Mouse (Mus musculus): ENCODE results near the gene Osr1. TPM values are rescaled to one million over a fixed set of nuclear protein-coding genes. Genes with fewer than 3 reads are reported as not detected.

The Osr1 gene
- total and polyA plus RNA-seq, 3 experiments: not detected

DNA sequence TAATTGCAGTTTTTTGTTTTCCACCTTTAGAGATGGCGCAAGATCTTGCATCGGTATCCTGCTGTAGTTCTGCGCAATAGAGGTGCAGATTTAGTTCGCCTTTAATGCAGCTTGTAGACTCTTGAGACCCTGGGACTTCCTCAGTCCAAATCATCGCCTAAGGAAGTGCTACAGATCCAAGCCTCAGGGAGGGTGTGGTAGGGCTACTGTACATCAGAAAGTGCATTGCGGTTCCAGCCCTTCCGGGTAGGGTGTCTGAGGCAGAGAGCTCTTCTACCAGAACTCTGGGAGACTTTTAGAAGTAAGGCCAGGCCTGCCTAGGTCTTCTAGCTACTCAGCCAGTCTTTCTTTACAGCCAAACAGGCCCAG lies 15.2 kb downstream of the Osr1 start:
- no peak overlapping the region for H3K27ac ChIP-seq (ENCODE audit: insufficient read depth, low read depth)
- no peak overlapping the region for H3K4me2 ChIP-seq (ENCODE audit: insufficient read depth, low read depth, poor library complexity, severe bottlenecking)
- in situ Hi-C loops (cut with MboI; ENCODE audit: low pct_ligation_motif_present, low pct_unique_long_range_greater_than_20kb, low sequenced_read_pairs) (no loop called here), dilution Hi-C loops (cut with MboI; ENCODE audit: extremely low pct_ligation_motif_present, extremely low pct_unique_long_range_greater_than_20kb, low sequenced_read_pairs) (no loop called here)
- no peaks in the 10 kb centered on the region for H3K4me1 ChIP-seq (ENCODE audit: control insufficient read depth in 1 of 2, insufficient read depth in 2 of 2)
- no peaks in the 10 kb centered on the region for H3K79me2 ChIP-seq (replicated peaks; ENCODE audit: control insufficient read depth, extremely low read depth, insufficient read depth, poor library complexity, severe bottlenecking)
- H3K9me3 ChIP-seq (replicated peaks; ENCODE audit: low read length): no peaks in the 10 kb centered on the region
- H3K4me3 ChIP-seq (replicated peaks in 1 of 3; ENCODE audit: low read depth in 2 of 3, low read length in 2 of 3, poor library complexity in 1 of 3): no peak overlapping the region
- no peak for DNase-seq (ENCODE audit: extremely low read depth)
- no peaks in the 10 kb centered on the region for H3K27me3 ChIP-seq (replicated peaks)
- H3K36me3 ChIP-seq (replicated peaks in 1 of 2; ENCODE audit: control insufficient read depth in 1 of 2, insufficient read depth in 1 of 2, low read length in 1 of 2): no peaks in the 10 kb centered on the region
- TF ChIP-seq USF2 (conservative IDR thresholded peaks at IDR 0.05; ENCODE audit: low read depth, low read length) (no peak), RAD21 (IDR thresholded peaks at IDR 0.05; ENCODE audit: low read depth, low read length) (no peak), KAT2A (IDR thresholded peaks at IDR 0.05; ENCODE audit: insufficient replicate concordance, low read length) (no peak), JUN (IDR thresholded peaks at IDR 0.05; ENCODE audit: insufficient read depth, low read depth, low read length) (no peak), ZMIZ1 (IDR thresholded peaks at IDR 0.05; ENCODE audit: low read depth, low read length) (no peak), CTCF (conservative IDR thresholded peaks at IDR 0.05 in 1 of 2, IDR thresholded peaks at IDR 0.05 in 1 of 2; ENCODE audit: low read depth in 2 of 2, low read length in 2 of 2) (no peak), NRF1 (IDR thresholded peaks at IDR 0.05; ENCODE audit: low read depth, low read length) (no peak), UBTF (IDR thresholded peaks at IDR 0.05; ENCODE audit: low read depth, low read length) (no peak), POLR2AphosphoS2 (IDR thresholded peaks at IDR 0.05; ENCODE audit: low read depth, low read length) (no peak), E2F4 (IDR thresholded peaks at IDR 0.05; ENCODE audit: insufficient replicate concordance, low read depth, low read length) (no peak), RCOR1 (conservative IDR thresholded peaks at IDR 0.05; ENCODE audit: low read depth, low read length) (no peak), CHD2 (IDR thresholded peaks at IDR 0.05; ENCODE audit: low read length) (no peak), MXI1 (IDR thresholded peaks at IDR 0.05; ENCODE audit: low read depth, low read length) (no peak), TBP (conservative IDR thresholded peaks at IDR 0.05; ENCODE audit: low read depth, low read length) (no peak), BHLHE40 (IDR thresholded peaks at IDR 0.05; ENCODE audit: low read depth, low read length) (no peak)
- H3K9ac ChIP-seq (ENCODE audit: insufficient read depth, low read depth): no peak overlapping the region

GRCm38 (mm10) chr12:9587732-9588131 lies 17.8 kb downstream of the Osr1 start:
- Histone ChIP-seq H3K27ac (ENCODE audit: insufficient read depth, low read depth) (no peak overlapping the region), H3K4me3 (replicated peaks in 1 of 3; ENCODE audit: low read depth in 2 of 3, low read length in 2 of 3, poor library complexity in 1 of 3) (no peak overlapping the region), H3K27me3 (replicated peaks) (no peaks in the 10 kb centered on the region), H3K9ac (ENCODE audit: insufficient read depth, low read depth) (no peak overlapping the region), H3K9me3 (replicated peaks; ENCODE audit: low read length) (no peaks in the 10 kb centered on the region), H3K79me2 (replicated peaks; ENCODE audit: control insufficient read depth, extremely low read depth, insufficient read depth, poor library complexity, severe bottlenecking) (no peaks in the 10 kb centered on the region), H3K4me1 (ENCODE audit: control insufficient read depth in 1 of 2, insufficient read depth in 2 of 2) (no peaks in the 10 kb centered on the region), H3K4me2 (ENCODE audit: insufficient read depth, low read depth, poor library complexity, severe bottlenecking) (no peak overlapping the region), H3K36me3 (replicated peaks in 1 of 2; ENCODE audit: control insufficient read depth in 1 of 2, insufficient read depth in 1 of 2, low read length in 1 of 2) (no peaks in the 10 kb centered on the region)
- DNase-seq (ENCODE audit: extremely low read depth): no peak
- in situ Hi-C loops (cut with MboI; ENCODE audit: low pct_ligation_motif_present, low pct_unique_long_range_greater_than_20kb, low sequenced_read_pairs): no loop called here
- dilution Hi-C loops (cut with MboI; ENCODE audit: extremely low pct_ligation_motif_present, extremely low pct_unique_long_range_greater_than_20kb, low sequenced_read_pairs): no loop called here
- TF ChIP-seq POLR2A (IDR thresholded peaks at IDR 0.05; ENCODE audit: low read depth, low read length): no peak
- TF ChIP-seq JUN (IDR thresholded peaks at IDR 0.05; ENCODE audit: insufficient read depth, low read depth, low read length): no peak
- TF ChIP-seq ZC3H11A (IDR thresholded peaks at IDR 0.05; ENCODE audit: low read depth, low read length): no peak
- no peak for TF ChIP-seq ELF1 (IDR thresholded peaks at IDR 0.05; ENCODE audit: low read depth, low read length)
- no peak for TF ChIP-seq KAT2A (IDR thresholded peaks at IDR 0.05; ENCODE audit: insufficient replicate concordance, low read length)
- no peak for TF ChIP-seq TCF12 (IDR thresholded peaks at IDR 0.05; ENCODE audit: low read depth, low read length)
- TF ChIP-seq ZMIZ1 (IDR thresholded peaks at IDR 0.05; ENCODE audit: low read depth, low read length): no peak
- no peak for TF ChIP-seq CHD1 (IDR thresholded peaks at IDR 0.05; ENCODE audit: low read depth, low read length)
- TF ChIP-seq ETS1 (conservative IDR thresholded peaks at IDR 0.05; ENCODE audit: low read depth, low read length): no peak
- no peak for TF ChIP-seq CHD2 (IDR thresholded peaks at IDR 0.05; ENCODE audit: low read length)
- no peak for TF ChIP-seq NRF1 (IDR thresholded peaks at IDR 0.05; ENCODE audit: low read depth, low read length)
- TF ChIP-seq TBP (conservative IDR thresholded peaks at IDR 0.05; ENCODE audit: low read depth, low read length): no peak
- TF ChIP-seq MYC (IDR thresholded peaks at IDR 0.05; ENCODE audit: low read depth, low read length): no peak
- no peak for TF ChIP-seq JUND (conservative IDR thresholded peaks at IDR 0.05; ENCODE audit: low read depth, low read length)
